Mouse (Mus musculus) liver, postnatal 0 days (tissue): Measurements from ENCODE around the gene Ntrk2.

Source experiments
- CTCF ChIP-seq: sonication (generic); IDR thresholded peaks from 2 replicates; pipeline ENCODE4 v1.5.1; 2016; ENCODE audit warnings: antibody characterized with exemption, low read depth
- EP300 ChIP-seq: IDR thresholded peaks from 2 replicates; pipeline ENCODE4 v1.6.1; 2016; ENCODE audit warnings: antibody characterized with exemption, low read depth, mild to moderate bottlenecking

GRCm38 (mm10) chr13:58786476-58786875 is 19.9 kb upstream of the Ntrk2 start:
- TF ChIP-seq CTCF, result no peak
- no peak for TF ChIP-seq EP300
